Mouse (Mus musculus) myocyte (in vitro differentiated cells): ENCODE results near the gene Cd27.

ENCODE experiments used
- CEBPB ChIP-seq: IDR thresholded peaks from 2 replicates; pipeline ENCODE4 v1.6.1; 2011; ENCODE audit warnings: mild to moderate bottlenecking, moderate library complexity; ENCODE audit not compliant: poor library complexity, insufficient read depth, severe bottlenecking
- E2F4 ChIP-seq: IDR thresholded peaks from one replicate; pipeline ENCODE4 v1.6.1; 2011; ENCODE audit warnings: mild to moderate bottlenecking, control low read depth, moderate library complexity; ENCODE audit not compliant: insufficient read depth
- MAX ChIP-seq: IDR thresholded peaks from one replicate; pipeline ENCODE4 v1.6.1; 2011; ENCODE audit warnings: low read depth, mild to moderate bottlenecking, control low read depth
- POLR2A ChIP-seq: IDR thresholded peaks from one replicate; pipeline ENCODE4 v1.6.1; 2011; ENCODE audit warnings: low read depth, mild to moderate bottlenecking, control low read depth, moderate library complexity; ENCODE audit not compliant: insufficient read length
- POLR2AphosphoS2 ChIP-seq: IDR thresholded peaks from one replicate; pipeline ENCODE4 v1.6.1; 2011; ENCODE audit warnings: low read depth, control low read depth; ENCODE audit not compliant: insufficient read length
- REST ChIP-seq: IDR thresholded peaks from one replicate; pipeline ENCODE4 v1.6.1; 2011; ENCODE audit warnings: mild to moderate bottlenecking, control low read depth, moderate library complexity; ENCODE audit not compliant: insufficient read depth, insufficient read length
- SRF ChIP-seq: IDR thresholded peaks from one replicate; pipeline ENCODE4 v1.6.1; 2011; ENCODE audit warnings: low read depth; ENCODE audit not compliant: control insufficient read depth, insufficient read length
- TCF12 ChIP-seq: IDR thresholded peaks from one replicate; pipeline ENCODE4 v1.6.1; 2011; ENCODE audit warnings: mild to moderate bottlenecking, control low read depth; ENCODE audit not compliant: poor library complexity, insufficient read depth, severe bottlenecking
- TCF3 ChIP-seq: IDR thresholded peaks from one replicate; pipeline ENCODE4 v1.6.1; 2011; ENCODE audit warnings: low read depth, control low read depth; ENCODE audit not compliant: insufficient read length
- USF1 ChIP-seq: IDR thresholded peaks from one replicate; pipeline ENCODE4 v1.6.1; 2011; ENCODE audit warnings: low read depth, mild to moderate bottlenecking, control low read depth, moderate library complexity

- TF ChIP-seq POLR2A = no peak
- TF ChIP-seq POLR2AphosphoS2 = no peak
- no peak for TF ChIP-seq TCF12
- no peak for TF ChIP-seq E2F4
- TF ChIP-seq USF1 = no peak
- TF ChIP-seq TCF3 = no peak
- no peak for TF ChIP-seq REST
- TF ChIP-seq SRF = no peak
- TF ChIP-seq CEBPB = no peak
- TF ChIP-seq MAX = no peak
Observed at GRCm38 (mm10) chr6:125236782-125237181, at the start of gene Cd27.
